Mouse (Mus musculus) midbrain, embryonic 12.5 days (tissue): ENCODE measurements at regions not wholly inside any gene's neighbourhood (a gene's known extent, or its start where the extent isn't known, plus 50 kb on each side); places are given as distances from the start of the nearest gene placed in this dataset.

Experiments used
- ATAC-seq: fragments of 200-750 bp; cut with Nextera tagmentation; 2 replicates; pipeline ENCODE4 v1.8.0; 2017; ENCODE audit warnings: low read depth, moderate TSS enrichment, moderate library complexity; ENCODE audit not compliant: low FRiP score
- H3K27ac ChIP-seq: fragments of 300-500 bp; sonication (generic); replicated peaks from 2 replicates; pipeline ENCODE4 v1.5.1; 2016; ENCODE audit warnings: mild to moderate bottlenecking
- H3K27me3 ChIP-seq: fragments of 300-500 bp; sonication (generic); 2 replicates; pipeline ENCODE4 v1.6.1; 2016; ENCODE audit warnings: mild to moderate bottlenecking
- H3K36me3 ChIP-seq: fragments of 300-500 bp; sonication (generic); 2 replicates; pipeline ENCODE4 v1.6.1; 2016
- H3K4me1 ChIP-seq: fragments of 300-500 bp; sonication (generic); 2 replicates; pipeline ENCODE4 v1.6.1; 2016
- H3K4me2 ChIP-seq: fragments of 300-500 bp; sonication (generic); replicated peaks from 2 replicates; pipeline ENCODE4 v1.6.1; 2016; ENCODE audit warnings: mild to moderate bottlenecking, moderate library complexity
- H3K4me3 ChIP-seq: fragments of 300-500 bp; sonication (generic); 2 replicates; pipeline ENCODE4 v1.5.1; 2016; ENCODE audit warnings: mild to moderate bottlenecking
- H3K9ac ChIP-seq: fragments of 300-500 bp; sonication (generic); replicated peaks from 2 replicates; pipeline ENCODE4 v1.6.1; 2016; ENCODE audit warnings: mild to moderate bottlenecking, moderate library complexity
- H3K9me3 ChIP-seq: fragments of 300-500 bp; sonication (generic); 2 replicates; pipeline ENCODE4 v1.6.1; 2016; ENCODE audit warnings: mild to moderate bottlenecking
- WGBS: fragments of 180-500 bp; shearing (Covaris S2); methylation state at CpG from one replicate; pipeline ENCODE4 v1.1.7; 2016; 5-methylcytosine and 5-hydroxymethylcytosine counted together

- Histone ChIP-seq H3K27me3 (no peaks in the 10 kb centered on the region), H3K9ac (no peak overlapping the region), H3K36me3 (no peaks in the 10 kb centered on the region), H3K27ac (no peak overlapping the region), H3K9me3 (no peaks in the 10 kb centered on the region), H3K4me2 (no peak overlapping the region), H3K4me3 (no peak overlapping the region), H3K4me1 (no peaks in the 10 kb centered on the region)
- 73% methylated on average over 3 of the region's 3 CpGs for WGBS
- no peak for ATAC-seq
Measured at GRCm38 (mm10) chr5:112634701-112635100, 57.7 kb upstream of the Sez6l start.

- no peak overlapping the region for H3K9ac ChIP-seq
Measured at GRCm38 (mm10) chr5:112631766-112632165, 54.8 kb upstream of the Sez6l start.

GRCm38 (mm10) chr5:112629656-112630055 lies 52.7 kb upstream of the Sez6l start:
- H3K9me3 ChIP-seq: no peaks in the 10 kb centered on the region
- no peak for ATAC-seq
- H3K4me1 ChIP-seq: peaks cover 30% of the 10 kb centered on the region
- no peak overlapping the region for H3K4me2 ChIP-seq
- H3K36me3 ChIP-seq: no peaks in the 10 kb centered on the region
- H3K27ac ChIP-seq: no peak overlapping the region
- WGBS: 70% methylated on average over 2 of the region's 2 CpGs
- H3K9ac ChIP-seq: no peak overlapping the region
- H3K27me3 ChIP-seq: peaks cover 8% of the 10 kb centered on the region; the same call in 1 of the 2 replicates
- H3K4me3 ChIP-seq: no peak overlapping the region

More at GRCm38 (mm10) chr5:112631766-112632165, 54.8 kb upstream of the Sez6l start:
- H3K4me3 ChIP-seq: no peak overlapping the region
- no peak overlapping the region for H3K4me2 ChIP-seq
- ATAC-seq: no peak
- WGBS: 30% methylated on average over 7 of the region's 7 CpGs
- no peaks in the 10 kb centered on the region for H3K9me3 ChIP-seq
- no peak overlapping the region for H3K27ac ChIP-seq
- peaks cover 19% of the 10 kb centered on the region for H3K4me1 ChIP-seq
- no peaks in the 10 kb centered on the region for H3K36me3 ChIP-seq
- peaks cover 6% of the 10 kb centered on the region; the same call in 1 of the 2 replicates for H3K27me3 ChIP-seq

- Histone ChIP-seq H3K4me2 (no peak overlapping the region), H3K9me3 (no peaks in the 10 kb centered on the region), H3K4me3 (no peak overlapping the region), H3K9ac (no peak overlapping the region), H3K36me3 (no peaks in the 10 kb centered on the region), H3K27me3 (peaks cover 8% of the 10 kb centered on the region; the same call in 1 of the 2 replicates), H3K4me1 (peaks cover 34% of the 10 kb centered on the region), H3K27ac (peak overlapping the region; percentile 44; the same call in 1 of the 2 replicates)
- ATAC-seq: 0 out of 2 replicates have a peak, but pooled peaks have one; percentile 32
- WGBS: 34% methylated on average over 18 of the region's 18 CpGs
Measured at GRCm38 (mm10) chr5:112628073-112628790, 51.2 kb upstream of the Sez6l start.

GRCm38 (mm10) chr5:112627305-112627704 lies 50.3 kb upstream of the Sez6l start:
- H3K27me3 ChIP-seq: peaks cover 8% of the 10 kb centered on the region; the same call in 1 of the 2 replicates
- peaks cover 41% of the 10 kb centered on the region for H3K4me1 ChIP-seq
- no peaks in the 10 kb centered on the region for H3K36me3 ChIP-seq
- no peak overlapping the region for H3K4me3 ChIP-seq
- H3K4me2 ChIP-seq: no peak overlapping the region; the same call in 1 of the 2 replicates
- WGBS: 57% methylated on average over 14 of the region's 14 CpGs
- H3K27ac ChIP-seq: no peak overlapping the region; the same call in 1 of the 2 replicates
- no peak overlapping the region for H3K9ac ChIP-seq
- ATAC-seq: no peak; the same call in 1 of the 2 replicates
- H3K9me3 ChIP-seq: no peaks in the 10 kb centered on the region
